Comparison of ENCODE assay signal across 28 mouse cellular contexts in the genomic region with DNA sequence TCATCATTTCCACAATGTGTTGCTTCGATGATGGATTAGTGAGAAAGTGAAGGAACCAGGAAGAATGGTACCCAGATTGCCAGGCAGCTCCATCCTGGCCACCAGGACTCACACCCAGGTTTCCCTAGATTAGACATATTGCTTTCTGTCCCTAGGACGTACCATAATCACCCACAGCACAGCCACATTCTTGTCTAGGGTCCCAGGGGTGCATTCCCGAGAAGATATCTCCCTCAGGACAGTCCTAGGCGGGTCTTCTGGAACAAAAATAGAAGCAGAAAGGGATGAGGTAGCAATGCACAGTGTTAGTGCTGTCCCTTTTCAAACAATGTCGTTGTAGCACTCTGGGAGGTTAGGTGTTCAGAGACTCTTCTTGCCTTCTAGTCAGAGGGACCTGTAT.
"Had no signal": no experiment of that assay in that cellular context is flagged by ENCODE, and none has a peak within 500 bp of the region (broad histone marks: within the 10 kb centered on the region; RNA-seq: fewer than 3 reads in every experiment).

No protein-coding gene starts in this region.

- H3K27me3 ChIP-seq: embryonic facial prominence, embryonic 12.5 days; embryonic facial prominence, embryonic 13.5 days; embryonic facial prominence, embryonic 15.5 days; forebrain, embryonic 12.5 days; forebrain, embryonic 13.5 days; forebrain, embryonic 15.5 days; heart, embryonic 12.5 days had no signal

- H3K27ac ChIP-seq: embryonic facial prominence, embryonic 10.5 days; embryonic facial prominence, embryonic 12.5 days; embryonic facial prominence, embryonic 13.5 days; embryonic facial prominence, embryonic 15.5 days; forebrain, embryonic 10.5 days; forebrain, embryonic 12.5 days; forebrain, embryonic 13.5 days; forebrain, embryonic 15.5 days; gastrocnemius, adult 2 months; heart, adult 2 months had no signal

- H3K9ac ChIP-seq: embryonic facial prominence, embryonic 12.5 days; embryonic facial prominence, embryonic 13.5 days; embryonic facial prominence, embryonic 15.5 days; forebrain, embryonic 12.5 days; forebrain, embryonic 13.5 days; forebrain, embryonic 15.5 days; forebrain, postnatal 0 days; heart, embryonic 12.5 days had no signal

- ATAC-seq: forebrain, embryonic 13.5 days; forebrain, embryonic 14.5 days; forebrain, embryonic 15.5 days; forebrain, embryonic 16.5 days; forebrain, postnatal 0 days had no signal

- H3K4me1 ChIP-seq: embryonic facial prominence, embryonic 10.5 days; embryonic facial prominence, embryonic 12.5 days; embryonic facial prominence, embryonic 15.5 days; forebrain, embryonic 10.5 days; forebrain, embryonic 12.5 days; forebrain, embryonic 13.5 days; forebrain, embryonic 15.5 days had no signal

- DNase-seq: cerebellum, adult 9-10 months; cerebellum, adult 9-11 months; cerebellum, postnatal 10 days; cerebellum, postnatal 14 days; cerebellum, postnatal 25 days; cerebellum, postnatal 36 days; embryo, embryonic 11 days; forebrain, postnatal 0 days; gastrocnemius, adult 2 months; gastrocnemius, postnatal 10 days; gastrocnemius, postnatal 14 days; gastrocnemius, postnatal 25 days; gastrocnemius, postnatal 36 days; heart, adult 18-20 months; heart, adult 2 months had no signal

- H3K36me3 ChIP-seq: embryonic facial prominence, embryonic 10.5 days; embryonic facial prominence, embryonic 12.5 days; embryonic facial prominence, embryonic 13.5 days; embryonic facial prominence, embryonic 15.5 days; forebrain, embryonic 10.5 days; forebrain, embryonic 12.5 days; forebrain, embryonic 15.5 days; heart, embryonic 12.5 days had no signal

- H3K4me3 ChIP-seq: embryonic facial prominence, embryonic 10.5 days; embryonic facial prominence, embryonic 12.5 days; embryonic facial prominence, embryonic 13.5 days; embryonic facial prominence, embryonic 15.5 days; erythroblast, embryonic 14.5 days; forebrain, embryonic 10.5 days; forebrain, embryonic 12.5 days; forebrain, embryonic 13.5 days; forebrain, embryonic 15.5 days; gastrocnemius, adult 2 months; heart, adult 2 months; heart, embryonic 12.5 days had no signal

- H3K9me3 ChIP-seq: embryonic facial prominence, embryonic 10.5 days; embryonic facial prominence, embryonic 12.5 days; embryonic facial prominence, embryonic 13.5 days; embryonic facial prominence, embryonic 15.5 days; forebrain, embryonic 10.5 days; forebrain, embryonic 12.5 days; forebrain, embryonic 13.5 days; forebrain, embryonic 15.5 days; heart, embryonic 12.5 days had no signal

- H3K4me2 ChIP-seq: embryonic facial prominence, embryonic 12.5 days; embryonic facial prominence, embryonic 13.5 days; embryonic facial prominence, embryonic 15.5 days; forebrain, embryonic 12.5 days; forebrain, embryonic 13.5 days; forebrain, embryonic 15.5 days; heart, embryonic 11.5 days; heart, embryonic 12.5 days had no signal
